Mouse (Mus musculus) heart, embryonic 16.5 days (tissue): ENCODE results near the gene Stxbp4. TPM values are rescaled to one million over a fixed set of nuclear protein-coding genes. Genes with fewer than 3 reads are reported as not detected.

Source experiments
- ATAC-seq: fragments of 200-750 bp; cut with Nextera tagmentation; replicated peaks from 2 replicates; pipeline ENCODE4 v1.8.0; 2017; ENCODE audit warnings: moderate number of reproducible peaks; ENCODE audit not compliant: insufficient read depth, low FRiP score; ENCODE audit errors: extremely low read depth
- H3K27ac ChIP-seq: fragments of 300-500 bp; sonication (generic); 2 replicates; pipeline ENCODE4 v1.5.1; 2014; ENCODE audit warnings: mild to moderate bottlenecking, low read length, control low read depth, moderate library complexity
- H3K27me3 ChIP-seq: fragments of 300-500 bp; sonication (generic); 2 replicates; pipeline ENCODE4 v1.6.1; 2014; ENCODE audit warnings: low read length, mixed read lengths; ENCODE audit not compliant: control insufficient read depth, insufficient read depth
- H3K36me3 ChIP-seq: fragments of 300-500 bp; sonication (generic); 2 replicates; pipeline ENCODE4 v1.6.1; 2014; ENCODE audit not compliant: control insufficient read depth, insufficient read depth
- H3K4me1 ChIP-seq: fragments of 300-500 bp; sonication (generic); 2 replicates; pipeline ENCODE4 v1.6.1; 2014; ENCODE audit warnings: low read length, mixed read lengths; ENCODE audit not compliant: control insufficient read depth, insufficient read depth
- H3K4me2 ChIP-seq: fragments of 300-500 bp; sonication (generic); 2 replicates; pipeline ENCODE4 v1.6.1; 2014; ENCODE audit warnings: low read depth, mild to moderate bottlenecking, control low read depth, low read length
- H3K4me3 ChIP-seq: fragments of 300-500 bp; sonication (generic); 2 replicates; pipeline ENCODE4 v1.5.1; 2014; ENCODE audit warnings: mild to moderate bottlenecking, control low read depth, low read length
- H3K9ac ChIP-seq: fragments of 300-500 bp; sonication (generic); 2 replicates; pipeline ENCODE4 v1.6.1; 2014; ENCODE audit warnings: low read length, control low read depth
- H3K9me3 ChIP-seq: fragments of 300-500 bp; sonication (generic); replicated peaks from 2 replicates; pipeline ENCODE4 v1.6.1; 2016; ENCODE audit warnings: low read length; ENCODE audit not compliant: control insufficient read depth
- WGBS: fragments of 180-500 bp; shearing (Covaris S2); extraction: QIAGEN DNeasy Blood & Tissue Kit; methylation state at CpG from one replicate; pipeline ENCODE4 v1.1.7; 2014; 5-methylcytosine and 5-hydroxymethylcytosine counted together
- polyA plus RNA-seq: library from polyadenylated mRNA; unstranded; fragments of >200 nt; fragmentation: Nextera tagmentation; extraction: Ambion mirVana; gene quantifications from 2 replicates; pipeline ENCODE4 v1.2.1, GENCODE M21; 2015

Gene Stxbp4
- polyA plus RNA-seq, 1 experiment from 2014 or later, result 11.6 TPM

- WGBS, result 65% methylated on average over 1 of the region's 1 CpGs
- ATAC-seq, result no peak
Observed at GRCm38 (mm10) chr11:90627751-90628150, 10.1 kb downstream of the Stxbp4 start.

GRCm38 (mm10) chr11:90625174-90625573 lies 12.7 kb downstream of the Stxbp4 start:
- Histone ChIP-seq H3K4me3 (no peak overlapping the region), H3K27ac (no peak overlapping the region), H3K4me1 (no peaks in the 10 kb centered on the region), H3K27me3 (no peaks in the 10 kb centered on the region), H3K9ac (no peak overlapping the region), H3K36me3 (no peaks in the 10 kb centered on the region), H3K4me2 (no peak overlapping the region), H3K9me3 (no peaks in the 10 kb centered on the region)
- WGBS, result 70% methylated on average over 1 of the region's 1 CpGs
- no peak for ATAC-seq

More at GRCm38 (mm10) chr11:90627751-90628150, 10.1 kb downstream of the Stxbp4 start:
- Histone ChIP-seq H3K4me2 (no peak overlapping the region), H3K27me3 (no peaks in the 10 kb centered on the region), H3K9ac (no peak overlapping the region), H3K4me3 (no peak overlapping the region), H3K27ac (no peak overlapping the region), H3K9me3 (no peaks in the 10 kb centered on the region), H3K4me1 (no peaks in the 10 kb centered on the region), H3K36me3 (no peaks in the 10 kb centered on the region)

DNA sequence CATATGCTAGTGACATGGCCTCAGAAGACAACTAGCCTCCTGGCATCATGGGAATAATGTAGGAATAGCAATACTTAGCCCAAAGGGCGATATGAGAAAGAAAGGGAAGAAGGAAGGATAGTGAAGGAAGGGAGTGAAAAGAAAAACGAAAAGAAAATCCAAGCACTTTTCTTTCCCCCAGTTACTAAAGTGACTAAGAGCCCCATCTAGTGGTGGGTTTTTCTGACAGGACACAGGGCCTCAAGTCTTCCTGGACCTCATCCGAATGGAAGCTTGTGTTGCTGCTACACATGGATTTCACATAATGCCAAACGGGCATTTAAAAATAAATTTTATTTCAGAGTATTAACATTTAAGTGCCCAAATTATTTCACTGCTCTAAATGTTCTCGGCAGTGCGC lies 14.4 kb downstream of the Stxbp4 start:
- no peaks in the 10 kb centered on the region for H3K4me1 ChIP-seq
- no peaks in the 10 kb centered on the region for H3K9me3 ChIP-seq
- no peak for ATAC-seq
- H3K4me3 ChIP-seq, result no peak overlapping the region
- no peaks in the 10 kb centered on the region for H3K36me3 ChIP-seq
- H3K9ac ChIP-seq, result no peak overlapping the region
- H3K4me2 ChIP-seq, result no peak overlapping the region
- WGBS, result 46% methylated on average over 6 of the region's 6 CpGs
- no peak overlapping the region for H3K27ac ChIP-seq
- no peaks in the 10 kb centered on the region for H3K27me3 ChIP-seq

DNA sequence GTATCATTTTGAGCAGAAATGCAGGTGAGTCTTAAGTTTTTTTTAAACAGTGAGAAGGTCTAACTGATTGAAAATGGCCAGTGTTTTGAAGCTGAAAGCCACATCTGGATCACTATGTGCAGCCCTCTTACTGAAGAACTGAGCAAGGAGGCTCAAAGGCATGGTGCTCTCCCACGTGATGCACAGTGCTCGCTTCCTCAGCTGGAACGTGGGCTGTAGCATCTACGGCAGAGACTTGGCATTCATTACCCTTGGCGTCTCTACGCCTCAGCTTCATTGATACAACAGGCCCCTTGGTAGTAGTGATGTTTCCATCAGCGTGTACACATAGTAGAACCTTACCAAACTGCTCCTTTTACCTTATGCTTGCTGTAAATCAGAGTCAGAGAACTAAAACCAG lies 15.4 kb downstream of the Stxbp4 start:
- Histone ChIP-seq H3K9ac (no peak overlapping the region), H3K27me3 (no peaks in the 10 kb centered on the region), H3K4me1 (no peaks in the 10 kb centered on the region), H3K9me3 (no peaks in the 10 kb centered on the region), H3K27ac (no peak overlapping the region), H3K4me2 (no peak overlapping the region), H3K4me3 (no peak overlapping the region), H3K36me3 (no peaks in the 10 kb centered on the region)
- WGBS, result 91% methylated on average over 7 of the region's 7 CpGs
- no peak for ATAC-seq

DNA sequence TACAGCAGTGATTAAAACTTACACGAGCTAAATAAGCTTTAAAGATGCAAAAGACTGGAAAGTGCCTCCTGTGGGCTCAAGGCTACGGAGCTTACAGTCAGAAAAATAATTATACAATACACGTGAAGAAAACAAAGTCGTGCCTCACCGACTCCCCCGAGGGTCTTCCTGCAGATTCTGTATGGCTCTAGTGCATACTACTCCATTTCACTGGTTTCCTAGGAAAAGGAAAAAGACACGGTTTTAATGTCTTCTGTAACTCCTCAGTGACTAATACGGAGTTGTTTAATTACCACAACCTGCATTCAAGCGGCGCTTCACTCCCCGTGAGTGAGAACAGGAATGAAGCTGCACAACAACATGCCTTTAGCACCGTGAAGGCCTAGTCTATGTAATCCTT lies 15.8 kb downstream of the Stxbp4 start:
- no peaks in the 10 kb centered on the region for H3K4me1 ChIP-seq
- H3K36me3 ChIP-seq, result no peaks in the 10 kb centered on the region
- H3K4me2 ChIP-seq, result no peak overlapping the region
- H3K27me3 ChIP-seq, result no peaks in the 10 kb centered on the region
- 88% methylated on average over 12 of the region's 12 CpGs for WGBS
- H3K4me3 ChIP-seq, result no peak overlapping the region
- no peak overlapping the region for H3K27ac ChIP-seq
- no peak overlapping the region for H3K9ac ChIP-seq
- H3K9me3 ChIP-seq, result no peaks in the 10 kb centered on the region
- no peak for ATAC-seq

- no peak for ATAC-seq
- Histone ChIP-seq H3K4me2 (no peak overlapping the region), H3K27me3 (no peaks in the 10 kb centered on the region), H3K9ac (no peak overlapping the region), H3K27ac (no peak overlapping the region), H3K4me3 (no peak overlapping the region), H3K9me3 (no peaks in the 10 kb centered on the region), H3K4me1 (peaks cover 5% of the 10 kb centered on the region), H3K36me3 (no peaks in the 10 kb centered on the region)
Observed at GRCm38 (mm10) chr11:90616431-90616830, 21.5 kb downstream of the Stxbp4 start.

GRCm38 (mm10) chr11:90614743-90615142 lies 23.1 kb downstream of the Stxbp4 start:
- peaks cover 5% of the 10 kb centered on the region for H3K4me1 ChIP-seq
- H3K4me2 ChIP-seq, result no peak overlapping the region
- WGBS, result 55% methylated on average over 6 of the region's 6 CpGs
- no peak for ATAC-seq
- H3K27me3 ChIP-seq, result no peaks in the 10 kb centered on the region
- no peak overlapping the region for H3K27ac ChIP-seq
- no peaks in the 10 kb centered on the region for H3K36me3 ChIP-seq
- no peaks in the 10 kb centered on the region for H3K9me3 ChIP-seq
- no peak overlapping the region for H3K4me3 ChIP-seq
- no peak overlapping the region for H3K9ac ChIP-seq

DNA sequence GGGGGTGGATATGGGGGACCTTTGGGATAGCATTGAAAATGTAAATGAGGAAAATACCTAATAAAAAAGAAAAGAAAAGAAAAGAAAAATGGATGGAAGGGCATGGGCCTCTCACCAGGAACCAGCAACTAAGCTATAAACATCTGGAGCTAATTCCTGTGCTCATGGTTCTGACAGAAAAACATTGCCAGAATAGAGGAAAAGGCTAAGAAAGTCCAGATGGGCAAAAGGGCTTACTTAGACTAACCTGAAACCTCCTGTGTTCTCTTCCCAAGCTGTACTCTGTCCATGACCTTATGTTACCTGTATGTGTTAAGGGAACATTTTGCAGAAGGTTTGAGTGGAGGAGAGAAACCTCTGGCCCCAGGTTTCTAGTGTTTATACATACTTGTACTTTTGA lies 25.8 kb downstream of the Stxbp4 start:
- Histone ChIP-seq H3K9ac (no peak overlapping the region), H3K4me3 (no peak overlapping the region), H3K9me3 (no peaks in the 10 kb centered on the region), H3K4me2 (no peak overlapping the region), H3K36me3 (no peaks in the 10 kb centered on the region; the same call in 1 of the 2 replicates), H3K27me3 (no peaks in the 10 kb centered on the region), H3K27ac (no peak overlapping the region), H3K4me1 (peaks cover 5% of the 10 kb centered on the region)
- ATAC-seq, result no peak

- no peak for ATAC-seq
- H3K27me3 ChIP-seq, result no peaks in the 10 kb centered on the region
- no peak overlapping the region for H3K4me3 ChIP-seq
- peaks cover 2% of the 10 kb centered on the region; the same call in 1 of the 2 replicates for H3K36me3 ChIP-seq
- no peak overlapping the region for H3K4me2 ChIP-seq
- H3K27ac ChIP-seq, result no peak overlapping the region
- H3K9ac ChIP-seq, result no peak overlapping the region
- no peaks in the 10 kb centered on the region for H3K4me1 ChIP-seq
- WGBS, result 87% methylated on average over 2 of the region's 2 CpGs
- H3K9me3 ChIP-seq, result no peaks in the 10 kb centered on the region
Observed at GRCm38 (mm10) chr11:90603066-90603465, 34.8 kb downstream of the Stxbp4 start.

DNA sequence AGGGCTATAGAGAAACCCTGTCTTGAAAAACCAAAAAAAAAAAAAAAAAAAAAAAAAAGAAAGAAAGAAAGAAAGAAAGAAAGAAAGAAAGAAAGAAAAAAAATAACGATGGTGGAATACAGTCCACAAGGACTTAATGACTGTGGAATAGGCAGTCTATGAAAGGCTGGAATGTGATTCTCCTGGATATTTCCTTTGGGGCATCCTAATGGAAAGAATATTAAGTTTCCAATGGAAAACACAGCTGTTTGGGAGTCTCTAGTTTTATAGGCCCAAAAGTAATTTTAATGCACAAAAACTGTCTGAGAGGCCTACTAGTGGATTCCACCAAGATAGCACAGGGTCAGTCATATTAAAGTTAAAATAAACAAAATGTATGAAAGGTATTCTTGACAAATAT lies 42.1 kb downstream of the Stxbp4 start:
- H3K9me3 ChIP-seq, result no peaks in the 10 kb centered on the region
- H3K9ac ChIP-seq, result no peak overlapping the region
- H3K4me2 ChIP-seq, result no peak overlapping the region
- no peak overlapping the region for H3K4me3 ChIP-seq
- 90% methylated on average over 1 of the region's 1 CpGs for WGBS
- H3K4me1 ChIP-seq, result no peaks in the 10 kb centered on the region
- peaks cover 12% of the 10 kb centered on the region for H3K36me3 ChIP-seq
- H3K27ac ChIP-seq, result no peak overlapping the region
- ATAC-seq, result no peak
- no peaks in the 10 kb centered on the region for H3K27me3 ChIP-seq
